Mouse (Mus musculus) thymus, adult 2 months (tissue): ENCODE measurements around the gene Pdzd7.

Experiments used
- CTCF ChIP-seq: fragments of 200-500 bp; IDR thresholded peaks from 2 replicates; pipeline ENCODE4 v1.5.1; 2012; ENCODE audit warnings: mild to moderate bottlenecking, control low read depth, low read length, moderate library complexity, borderline replicate concordance; ENCODE audit not compliant: control insufficient read depth, poor library complexity, insufficient read depth; ENCODE audit errors: extremely low read depth
- POLR2A ChIP-seq: fragments of 200-500 bp; IDR thresholded peaks from 2 replicates; pipeline ENCODE4 v1.6.1; 2012; ENCODE audit warnings: mild to moderate bottlenecking, low read length, control low read depth, moderate library complexity; ENCODE audit not compliant: control insufficient read depth, poor library complexity, insufficient read depth; ENCODE audit errors: extremely low read depth

GRCm38 (mm10) chr19:45028746-45029145, 16.8 kb downstream of the Pdzd7 start:
- no peak for TF ChIP-seq CTCF
- TF ChIP-seq POLR2A, result no peak
